Mouse (Mus musculus) lung, adult 2 months (tissue): Measurements from ENCODE around the gene S100a7a.

Experiments
- CTCF ChIP-seq: fragments of 200-500 bp; IDR thresholded peaks from 2 replicates; pipeline ENCODE4 v1.5.1; 2011; ENCODE audit warnings: mild to moderate bottlenecking, low read length, control low read depth; ENCODE audit not compliant: insufficient read depth
- POLR2A ChIP-seq: fragments of 200-500 bp; IDR thresholded peaks from 2 replicates; pipeline ENCODE4 v1.6.1; 2011; ENCODE audit warnings: low read depth, mild to moderate bottlenecking, control low read depth, low read length, borderline replicate concordance; ENCODE audit errors: extremely low read depth

DNA sequence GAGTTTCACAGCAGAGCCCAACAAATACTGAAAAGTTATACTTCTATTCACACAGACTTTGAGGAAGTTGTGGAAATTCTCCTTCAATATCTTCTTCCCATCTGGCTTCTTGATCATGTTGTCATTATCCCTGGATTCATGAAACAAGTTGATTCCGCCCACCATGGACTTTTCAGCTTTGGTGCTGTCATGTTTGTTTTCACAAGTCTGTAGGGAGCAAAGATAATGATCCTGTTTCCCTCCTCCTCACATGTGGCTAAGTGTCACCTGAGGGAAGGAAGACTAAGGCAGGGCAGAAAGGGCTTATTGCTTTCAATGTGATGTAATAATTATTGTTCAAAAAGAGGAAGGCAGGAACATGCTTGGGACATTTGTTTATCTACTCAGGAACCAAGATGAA is 6.5 kb upstream of the S100a7a start:
- TF ChIP-seq CTCF (no peak), POLR2A (no peak)
